8 mouse cellular contexts compared by ENCODE assay signal in the genomic region with DNA sequence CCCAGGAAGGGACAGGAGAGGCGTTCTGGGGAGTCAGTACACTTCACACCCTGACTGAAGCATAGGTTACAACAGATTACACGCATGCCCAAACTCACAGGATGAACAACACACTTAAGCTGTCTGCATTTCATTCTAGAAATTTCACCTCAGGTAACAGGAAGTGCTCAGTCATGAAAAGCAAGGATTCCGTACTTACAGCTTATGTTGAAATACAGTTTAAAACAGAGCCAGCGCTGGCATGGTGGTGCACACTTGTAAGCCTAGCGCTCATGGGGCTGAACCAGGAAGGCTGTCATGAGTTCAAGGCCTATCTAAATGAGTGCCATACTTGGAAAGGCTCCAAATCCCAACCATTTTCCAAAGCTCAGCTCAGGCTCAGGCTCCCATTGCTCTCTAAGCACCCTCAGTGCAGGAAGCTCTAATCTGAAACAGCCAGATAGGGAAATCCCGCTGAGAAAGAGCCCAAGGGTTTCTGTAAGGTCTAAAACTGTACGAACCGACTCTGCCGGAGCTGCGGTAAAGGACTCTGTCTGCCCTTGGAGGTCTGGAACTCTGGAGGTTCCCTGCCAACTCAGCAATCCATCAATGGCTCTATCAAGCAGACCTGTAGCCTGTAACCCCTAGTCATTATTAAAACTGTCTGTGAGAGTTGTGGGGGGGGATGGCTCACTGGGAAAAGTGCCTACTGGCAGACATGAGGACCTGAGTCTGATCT. TPM values are rescaled to one million over a fixed set of nuclear protein-coding genes. Genes with fewer than 3 reads are reported as not detected.
DNase-seq lines count a peak whose midpoint lies in the region; ATAC-seq and TF ChIP-seq lines count a peak whose summit lies in the region.

No protein-coding gene starts in this region.

- H3K4me2 ChIP-seq in embryonic facial prominence, embryonic 12.5 days (replicated peaks), result 0 out of 2 replicates have a peak overlapping the region, but pooled peaks have one; percentile 5
- no peak overlapping the region for H3K4me2 ChIP-seq in neural tube, embryonic 15.5 days

- intact Hi-C loops in left cerebral cortex, adult 2 months (cut with DNase I), result loop anchor here (5.0 kb wide), 1 partner anchor 55 kb away; no protein-coding TSS in a partner anchor
- intact Hi-C loops in left cerebral cortex, postnatal 36 days (cut with DNase I), result no loop called here

- H3K9me3 ChIP-seq in embryonic facial prominence, embryonic 12.5 days, result no peaks in the 10 kb centered on the region
- no peaks in the 10 kb centered on the region for H3K9me3 ChIP-seq in neural tube, embryonic 15.5 days (replicated peaks)

- H3K9ac ChIP-seq in embryonic facial prominence, embryonic 12.5 days, result no peak overlapping the region
- H3K9ac ChIP-seq in neural tube, embryonic 15.5 days (replicated peaks), result no peak overlapping the region; the same call in 1 of the 2 replicates

- H3K36me3 ChIP-seq in embryonic facial prominence, embryonic 12.5 days, result 0 out of 2 replicates have a peak, but pooled peaks cover 2% of the 10 kb centered on the region
- H3K36me3 ChIP-seq in neural tube, embryonic 15.5 days, result no peaks in the 10 kb centered on the region

- 0 out of 2 replicates have a peak, but pooled peaks cover 3% of the 10 kb centered on the region for H3K27me3 ChIP-seq in embryonic facial prominence, embryonic 12.5 days
- no peaks in the 10 kb centered on the region for H3K27me3 ChIP-seq in neural tube, embryonic 15.5 days (replicated peaks)

- ATAC-seq in embryonic facial prominence, embryonic 12.5 days (ENCODE audit: insufficient number of reproducible peaks, insufficient read depth, low FRiP score, low TSS enrichment), result no peak
- ATAC-seq in inflammation-experienced regulatory T-cells, adult 6 months, result peak; percentile 38
- ATAC-seq in neural tube, embryonic 15.5 days (ENCODE audit: low FRiP score), result no peak

- DNase-seq in left cerebral cortex, adult 2 months (ENCODE audit: extremely low spot score in 1 of 2, low spot score in 2 of 2), result no peak
- no peak for DNase-seq in left cerebral cortex, postnatal 36 days (ENCODE audit: low spot score in 2 of 2)
- DNase-seq in urinary bladder, adult 18-20 months (ENCODE audit: low spot score in 2 of 2), result no peak
- DNase-seq in embryo, embryonic 11 days, result no peak
- DNase-seq in gastrocnemius, adult 8-10 months (ENCODE audit: low spot score in 2 of 2), result no peak

- peak overlapping the region; percentile 74 for H3K27ac ChIP-seq in left cerebral cortex, adult 2 months
- H3K27ac ChIP-seq in embryonic facial prominence, embryonic 12.5 days, result peak overlapping the region; percentile 81
- 0 out of 2 replicates have a peak overlapping the region, but pooled peaks have one; percentile 77 for H3K27ac ChIP-seq in neural tube, embryonic 15.5 days (replicated peaks)

- H3K4me3 ChIP-seq in left cerebral cortex, adult 2 months, result no peak overlapping the region
- H3K4me3 ChIP-seq in embryonic facial prominence, embryonic 12.5 days, result no peak overlapping the region
- H3K4me3 ChIP-seq in neural tube, embryonic 15.5 days (replicated peaks), result no peak overlapping the region

- 68% methylated on average over 10 of the region's 10 CpGs for WGBS in embryonic facial prominence, embryonic 12.5 days
- WGBS in neural tube, embryonic 15.5 days, result 57% methylated on average over 10 of the region's 10 CpGs

- H3K4me1 ChIP-seq in embryonic facial prominence, embryonic 12.5 days, result peaks cover 48% of the 10 kb centered on the region
- H3K4me1 ChIP-seq in neural tube, embryonic 15.5 days, result peaks cover 57% of the 10 kb centered on the region

- TF ChIP-seq CTCF in left cerebral cortex, adult 2 months (IDR thresholded peaks at IDR 0.05), result no peak

RNA-seq across cellular contexts. Expression of a gene that starts 12.1 kb away (rescaled TPM):
- total RNA-seq in left cerebral cortex, adult 2 months (2021), result 10 to 100 TPM; 44.1 to 47.9 TPM
- total RNA-seq in left cerebral cortex, postnatal 36 days (2021), result 10 to 100 TPM; 39.6 to 42.0 TPM
- 24.1 and 24.2 TPM in 2 replicates for polyA plus RNA-seq in embryonic facial prominence, embryonic 12.5 days (2016; fragmentation: Nextera tagmentation; extraction: Ambion mirVana)
- 1 to 10 TPM in 2 of 3 experiments, under 1 TPM in 1; 0.39 to 2.2 (median 2.0) TPM for polyA plus RNA-seq in inflammation-experienced regulatory T-cells, adult 6 months (2017; shearing (Covaris generic))
- polyA plus RNA-seq in neural tube, embryonic 15.5 days (2015; fragmentation: Nextera tagmentation; extraction: Ambion mirVana), result 16.3 and 16.8 TPM in 2 replicates
- total RNA-seq in gastrocnemius, adult 8-10 months (2022), result 1 to 10 TPM; 3.9 to 5.4 (median 4.5) TPM

Comparison
In these comparisons a context has a peak if more than half of its experiments do, and no peak if none do; other contexts are left out.
1. RNA of a gene that starts 12.1 kb away (total RNA-seq): 44.1 to 47.9 TPM in left cerebral cortex, adult 2 months and 39.6 to 42.0 TPM in left cerebral cortex, postnatal 36 days; 3.9 to 5.4 TPM in gastrocnemius, adult 8-10 months; every median in the first group is over 4 times any median in the second.
2. Peak in every context shown above with its lines, with median percentiles within 50 percentile points of each other: H3K27ac ChIP-seq.